Mouse (Mus musculus) spleen, postnatal 0 days (tissue): Measurements from ENCODE around the gene Eml6. TPM values are rescaled to one million over a fixed set of nuclear protein-coding genes. Genes with fewer than 3 reads are reported as not detected.

ENCODE experiments used
- polyA plus RNA-seq: library from polyadenylated mRNA; unstranded; fragments of >200 nt; fragmentation: Nextera tagmentation; extraction: Ambion mirVana; gene quantifications from 2 replicates; pipeline ENCODE4 v1.2.1, GENCODE M21; 2015

The Eml6 gene
- 0.11 and 0.30 TPM in 2 replicates for polyA plus RNA-seq

GRCm38 (mm10) chr11:30025835-30026472 lies at the start of gene Eml6:
Eml6 (minus strand) TSS chr11:30026033.

DNA sequence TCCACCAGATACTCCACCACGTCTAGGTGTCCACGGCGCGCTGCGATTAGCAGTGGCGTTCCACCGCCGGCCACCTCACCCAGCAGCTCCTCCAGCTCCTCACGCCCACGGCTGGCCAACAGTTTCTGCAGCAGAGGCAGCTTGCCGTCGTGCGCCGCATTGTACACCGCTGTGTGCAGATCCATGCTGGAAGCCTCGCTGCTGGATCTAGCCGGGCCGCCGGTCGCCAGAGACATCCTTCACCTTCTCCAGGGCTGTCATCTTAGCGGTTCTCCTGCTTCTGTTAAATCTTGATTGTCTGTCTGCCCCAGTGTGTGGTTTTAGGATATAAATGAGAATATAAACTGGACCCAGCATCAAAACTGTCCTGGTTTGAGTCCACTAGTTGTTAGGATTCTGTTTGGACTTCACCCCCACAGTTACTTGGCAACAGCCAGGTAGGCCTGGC lies 200.5 kb downstream of the Eml6 start, which contains the start of gene 4931440F15Rik:
TSS of gene 4931440F15Rik (minus strand) at position 398 of the 448 bp plus-strand sequence.

Other genes with a start within 250 kb of the Eml6 start
- 0.34 and 0.36 TPM in 2 replicates for gene 4931440F15Rik, start 200.4 kb downstream of the Eml6 start, polyA plus RNA-seq
- 34.6 and 44.5 TPM in 2 replicates for gene Sptbn1, start 242.1 kb upstream of the Eml6 start, polyA plus RNA-seq